Mouse (Mus musculus): ENCODE data around the gene Tmem81.

- TF ChIP-seq CTCF (IDR thresholded peaks at IDR 0.05; ENCODE audit: insufficient read depth, low read length) (no peak), POLR2A (IDR thresholded peaks at IDR 0.05; ENCODE audit: borderline replicate concordance, extremely low read depth, low read depth, low read length) (no peak)
These were observed at the start of gene Tmem81 for GRCm38 (mm10) chr1:132506058-132506457.

Data from lung, adult 2 months (tissue).